Mouse (Mus musculus) myocyte (in vitro differentiated cells): ENCODE measurements around the gene Lrrk1.

ENCODE experiments used
- MAX ChIP-seq: IDR thresholded peaks from one replicate; pipeline ENCODE4 v1.6.1; 2011; ENCODE audit warnings: low read depth, mild to moderate bottlenecking, control low read depth
- MYOG ChIP-seq, 3 experiments: IDR thresholded peaks; one replicate each; pipeline ENCODE4 v1.6.1; 2011; ENCODE audit warnings: control low read depth in 2 of 3, low read depth in 2 of 3, mild to moderate bottlenecking in 2 of 3; ENCODE audit not compliant: insufficient read length in 2 of 3, control insufficient read depth in 1 of 3, insufficient read depth in 1 of 3
- POLR2A ChIP-seq: IDR thresholded peaks from one replicate; pipeline ENCODE4 v1.6.1; 2011; ENCODE audit warnings: low read depth, mild to moderate bottlenecking, control low read depth, moderate library complexity; ENCODE audit not compliant: insufficient read length
- POLR2AphosphoS2 ChIP-seq: IDR thresholded peaks from one replicate; pipeline ENCODE4 v1.6.1; 2011; ENCODE audit warnings: low read depth, control low read depth; ENCODE audit not compliant: insufficient read length

DNA sequence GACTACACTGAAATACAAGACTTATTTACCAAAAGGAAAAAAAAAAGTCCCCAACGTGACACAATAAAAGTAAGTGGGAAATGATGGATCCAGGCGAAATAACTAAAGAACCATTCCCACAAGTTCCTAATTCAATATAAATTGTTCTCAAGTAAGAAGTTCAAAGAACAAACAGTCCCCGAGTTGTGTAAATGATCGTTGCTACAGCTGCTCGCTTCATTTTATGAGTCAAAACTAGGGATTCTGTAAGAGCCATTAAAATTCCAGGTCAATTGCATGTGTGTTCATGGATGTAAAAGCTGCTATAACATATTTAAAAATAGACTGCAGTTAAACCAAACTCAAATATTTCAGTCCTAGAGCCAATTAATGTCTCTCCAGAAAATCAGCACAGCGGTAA is 70.0 kb downstream of the Lrrk1 start:
- no peak for TF ChIP-seq POLR2AphosphoS2
- TF ChIP-seq MYOG (IDR thresholded peaks at IDR 0.05; ENCODE audit: control insufficient read depth in 1 of 3, insufficient read depth in 1 of 3, insufficient read length in 2 of 3, low read depth in 2 of 3): no peak
- no peak for TF ChIP-seq POLR2A
- TF ChIP-seq MAX: no peak
